Comparison of ENCODE assay signal across 12 mouse cellular contexts in the genomic region with DNA sequence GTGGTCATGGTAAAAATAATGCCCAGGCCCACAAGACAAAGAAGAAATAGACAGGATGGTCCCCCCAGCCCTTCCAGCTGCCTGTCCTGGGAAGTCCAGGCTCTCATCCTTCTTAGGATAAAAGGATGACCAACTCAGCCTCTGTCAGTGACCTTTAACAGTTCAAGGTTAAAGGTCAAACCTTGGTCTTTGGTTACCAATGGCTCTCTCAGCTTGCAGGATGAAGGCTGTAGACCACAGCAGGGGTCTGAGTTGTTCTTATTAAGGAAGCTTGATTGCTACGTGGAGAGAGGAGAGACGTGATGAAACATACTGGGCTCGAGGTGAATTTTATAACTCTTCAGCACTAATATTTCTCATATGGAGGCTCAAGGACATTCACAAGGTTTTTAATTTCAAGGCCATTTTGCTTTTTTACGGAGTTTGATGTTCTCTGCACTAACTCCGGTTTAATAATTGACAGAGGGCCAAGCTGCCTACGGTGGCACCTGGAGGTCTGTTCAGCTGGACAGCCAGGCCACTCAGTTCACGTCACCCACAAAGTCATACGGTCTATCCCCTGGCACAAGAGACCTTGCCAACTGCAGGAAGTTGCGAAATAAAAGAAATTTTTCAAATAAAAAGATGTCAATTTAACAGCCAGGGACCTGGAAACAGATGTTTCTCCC. TPM values are rescaled to one million over a fixed set of nuclear protein-coding genes. Genes with fewer than 3 reads are reported as not detected.
A peak's percentile ranks its signal among the peaks of the same experiment; 100 is the strongest.
DNase-seq lines count a peak whose midpoint lies in the region; ATAC-seq lines count a peak whose summit lies in the region.
"Had no signal": no experiment of that assay in that cellular context is flagged by ENCODE, and none has a peak within 500 bp of the region (broad histone marks: within the 10 kb centered on the region; RNA-seq: fewer than 3 reads in every experiment).

No protein-coding gene starts in this region.

- ATAC-seq in neural tube, embryonic 15.5 days (ENCODE audit: low FRiP score): no peak
- no peak for ATAC-seq in embryonic facial prominence, embryonic 12.5 days (ENCODE audit: insufficient number of reproducible peaks, insufficient read depth, low FRiP score, low TSS enrichment)
- 0 out of 2 replicates have a peak, but pooled peaks have one; percentile 62 for ATAC-seq in stomach, embryonic 16.5 days (ENCODE audit: insufficient read depth, low FRiP score)
- ATAC-seq: forebrain, embryonic 15.5 days had no signal

- H3K9me3 ChIP-seq in neural tube, embryonic 15.5 days (replicated peaks): no peaks in the 10 kb centered on the region
- H3K9me3 ChIP-seq in embryonic facial prominence, embryonic 12.5 days: no peaks in the 10 kb centered on the region
- no peaks in the 10 kb centered on the region for H3K9me3 ChIP-seq in stomach, embryonic 16.5 days (replicated peaks; ENCODE audit: control insufficient read depth, low read length)
- H3K9me3 ChIP-seq: forebrain, embryonic 15.5 days; hindbrain, embryonic 13.5 days; liver, embryonic 15.5 days; midbrain, embryonic 12.5 days had no signal

- H3K4me3 ChIP-seq in neural tube, embryonic 15.5 days (replicated peaks): no peak overlapping the region
- H3K4me3 ChIP-seq in embryonic facial prominence, embryonic 12.5 days: no peak overlapping the region
- no peak overlapping the region for H3K4me3 ChIP-seq in stomach, embryonic 16.5 days (replicated peaks; ENCODE audit: low read length)
- H3K4me3 ChIP-seq: forebrain, embryonic 15.5 days; hindbrain, embryonic 13.5 days; liver, embryonic 15.5 days; midbrain, embryonic 12.5 days had no signal

- H3K27ac ChIP-seq in neural tube, embryonic 15.5 days (replicated peaks): no peak overlapping the region
- H3K27ac ChIP-seq in embryonic facial prominence, embryonic 12.5 days: peak overlapping the region; percentile 64
- H3K27ac ChIP-seq in stomach, embryonic 16.5 days (ENCODE audit: low read length): no peak overlapping the region
- H3K27ac ChIP-seq: forebrain, embryonic 15.5 days; liver, embryonic 15.5 days; midbrain, embryonic 12.5 days had no signal

- 38% methylated on average over 9 of the region's 9 CpGs for WGBS in neural tube, embryonic 15.5 days
- WGBS in embryonic facial prominence, embryonic 12.5 days: 28% methylated on average over 9 of the region's 9 CpGs
- 61% methylated on average over 9 of the region's 9 CpGs for WGBS in stomach, embryonic 16.5 days

- H3K4me2 ChIP-seq in neural tube, embryonic 15.5 days: no peak overlapping the region
- H3K4me2 ChIP-seq in embryonic facial prominence, embryonic 12.5 days (replicated peaks): no peak overlapping the region
- no peak overlapping the region for H3K4me2 ChIP-seq in stomach, embryonic 16.5 days (ENCODE audit: low read depth, low read length)
- H3K4me2 ChIP-seq: forebrain, embryonic 15.5 days; hindbrain, embryonic 13.5 days; liver, embryonic 15.5 days; midbrain, embryonic 12.5 days had no signal

- no peak overlapping the region for H3K9ac ChIP-seq in neural tube, embryonic 15.5 days (replicated peaks)
- H3K9ac ChIP-seq in embryonic facial prominence, embryonic 12.5 days: no peak overlapping the region
- H3K9ac ChIP-seq in stomach, embryonic 16.5 days (ENCODE audit: low read length): no peak overlapping the region
- H3K9ac ChIP-seq: forebrain, embryonic 15.5 days; hindbrain, embryonic 13.5 days; liver, embryonic 15.5 days; midbrain, embryonic 12.5 days had no signal

- H3K36me3 ChIP-seq in neural tube, embryonic 15.5 days: no peaks in the 10 kb centered on the region
- no peaks in the 10 kb centered on the region for H3K36me3 ChIP-seq in embryonic facial prominence, embryonic 12.5 days
- no peaks in the 10 kb centered on the region for H3K36me3 ChIP-seq in stomach, embryonic 16.5 days (ENCODE audit: control insufficient read depth, insufficient read depth, low read length)
- H3K36me3 ChIP-seq: forebrain, embryonic 15.5 days; hindbrain, embryonic 13.5 days; liver, embryonic 15.5 days; midbrain, embryonic 12.5 days had no signal

- no peaks in the 10 kb centered on the region for H3K27me3 ChIP-seq in neural tube, embryonic 15.5 days (replicated peaks)
- H3K27me3 ChIP-seq in embryonic facial prominence, embryonic 12.5 days: no peaks in the 10 kb centered on the region
- no peaks in the 10 kb centered on the region for H3K27me3 ChIP-seq in stomach, embryonic 16.5 days (ENCODE audit: control insufficient read depth, insufficient read depth, low read length)
- H3K27me3 ChIP-seq: forebrain, embryonic 15.5 days; liver, embryonic 15.5 days had no signal

- H3K4me1 ChIP-seq in neural tube, embryonic 15.5 days: peaks cover 14% of the 10 kb centered on the region
- peaks cover 28% of the 10 kb centered on the region for H3K4me1 ChIP-seq in embryonic facial prominence, embryonic 12.5 days
- H3K4me1 ChIP-seq in stomach, embryonic 16.5 days (ENCODE audit: control insufficient read depth, insufficient read depth, low read length): peaks cover 1% of the 10 kb centered on the region; the same call in 1 of the 2 replicates
- H3K4me1 ChIP-seq: forebrain, embryonic 15.5 days; liver, embryonic 15.5 days had no signal

- DNase-seq in neural tube, embryonic 10.5 days (ENCODE audit: extremely low spot score, low spot score): peak; percentile 38
- DNase-seq in kidney, postnatal 25 days: peak; percentile 51 to 79
- DNase-seq in frontal cortex, adult 2 months (ENCODE audit: extremely low spot score in 1 of 2, low spot score in 1 of 2): no peak
- no peak for DNase-seq in right cerebral cortex, adult 18-20 months
- DNase-seq: right cerebral cortex, postnatal 14 days had no signal

RNA-seq across cellular contexts. Expression of gene Pkdcc, which starts 36.5 kb away (rescaled TPM):
- polyA plus RNA-seq in neural tube, embryonic 15.5 days (2015; fragmentation: Nextera tagmentation; extraction: Ambion mirVana): 4.5 and 9.7 TPM in 2 replicates
- polyA plus RNA-seq in embryonic facial prominence, embryonic 12.5 days (2016; fragmentation: Nextera tagmentation; extraction: Ambion mirVana): 27.3 and 32.6 TPM in 2 replicates
- 16.2 and 16.4 TPM in 2 replicates for polyA plus RNA-seq in stomach, embryonic 16.5 days (2015; fragmentation: Nextera tagmentation; extraction: Ambion mirVana)
- polyA plus RNA-seq in frontal cortex, adult 2 months (2012; rRNA removed): 15.8 and 17.4 TPM in 2 replicates

Comparison
In these comparisons a context has a peak if more than half of its experiments do, and no peak if none do; other contexts are left out.
1. DNase-seq: peak in neural tube, embryonic 10.5 days (single experiment) and kidney, postnatal 25 days (2 of 2); none in frontal cortex, adult 2 months (0 of 2) and right cerebral cortex, adult 18-20 months (single experiment).